ENCODE assay signal across 10 mouse cellular contexts in genomic region chr1:72879319-72879634, GRCm38 (mm10). TPM values are rescaled to one million over a fixed set of nuclear protein-coding genes. Genes with fewer than 3 reads are reported as not detected.
DNase-seq lines count a peak whose midpoint lies in the region; ATAC-seq and TF ChIP-seq lines count a peak whose summit lies in the region.
"Had no signal": no experiment of that assay in that cellular context is flagged by ENCODE, and none has a peak within 500 bp of the region (broad histone marks: within the 10 kb centered on the region; RNA-seq: fewer than 3 reads in every experiment).

No protein-coding gene starts in this region.

- no peaks in the 10 kb centered on the region for H3K9me3 ChIP-seq in embryonic facial prominence, embryonic 15.5 days (replicated peaks)

- no peaks in the 10 kb centered on the region for H3K27me3 ChIP-seq in C2C12 (ENCODE audit: control insufficient read depth, insufficient read depth, insufficient read length)
- peaks cover 3% of the 10 kb centered on the region; the same call in 1 of the 2 replicates for H3K27me3 ChIP-seq in embryonic facial prominence, embryonic 15.5 days

- no peaks in the 10 kb centered on the region for H3K79me2 ChIP-seq in C2C12 (ENCODE audit: control insufficient read depth, insufficient read depth)

- peak; percentile 6 for TF ChIP-seq CTCF in C2C12 (IDR thresholded peaks at IDR 0.05; ENCODE audit: control insufficient read depth, insufficient read depth, insufficient read length)

- H3K4me2 ChIP-seq in embryonic facial prominence, embryonic 15.5 days (replicated peaks), result no peak overlapping the region

- H3K79me3 ChIP-seq in C2C12 (ENCODE audit: low read depth), result no peaks in the 10 kb centered on the region

- peak; percentile 24 for DNase-seq in cerebellum, adult 9-11 months
- DNase-seq in cerebellum, postnatal 4 days (ENCODE audit: low spot score in 2 of 2), result no peak
- DNase-seq in kidney, postnatal 10 days, result peak; percentile 48
- DNase-seq in kidney, postnatal 25 days, result no peak
- DNase-seq in retina, postnatal 1 day, result no peak
- DNase-seq in layer of hippocampus, adult 18-20 months (ENCODE audit: low spot score in 2 of 2), result no peak
- DNase-seq: cerebellum, adult 11 months; gastrocnemius, postnatal 25 days had no signal

- H3ac ChIP-seq in C2C12 (ENCODE audit: control insufficient read depth, insufficient read length, low read depth), result no peak overlapping the region

- ATAC-seq in embryonic facial prominence, embryonic 15.5 days (ENCODE audit: insufficient number of reproducible peaks, low FRiP score, low TSS enrichment, low read depth), result no peak

- no peak overlapping the region for H3K9ac ChIP-seq in embryonic facial prominence, embryonic 15.5 days

- no peak overlapping the region for H3K4me3 ChIP-seq in C2C12 (ENCODE audit: insufficient read depth, poor library complexity, severe bottlenecking)
- H3K4me3 ChIP-seq in embryonic facial prominence, embryonic 15.5 days (replicated peaks), result no peak overlapping the region

- 35% methylated on average over 4 of the region's 4 CpGs for WGBS in embryonic facial prominence, embryonic 15.5 days

- peaks cover 38% of the 10 kb centered on the region for H3K4me1 ChIP-seq in embryonic facial prominence, embryonic 15.5 days

- H3K27ac ChIP-seq in embryonic facial prominence, embryonic 15.5 days (replicated peaks), result peak overlapping the region; percentile 81

- H3K36me3 ChIP-seq in C2C12 (ENCODE audit: control insufficient read depth, insufficient read depth), result no peaks in the 10 kb centered on the region
- H3K36me3 ChIP-seq in embryonic facial prominence, embryonic 15.5 days, result no peaks in the 10 kb centered on the region

TF ChIP-seq in C2C12, 6 proteins besides CTCF, POLR2A, EP300 and RAD21:
- TF ChIP-seq MYOG (IDR thresholded peaks at IDR 0.05; ENCODE audit: control insufficient read depth, extremely low read depth, insufficient read length) (no peak), MAX (IDR thresholded peaks at IDR 0.05) (no peak), CEBPB (IDR thresholded peaks at IDR 0.05; ENCODE audit: low read depth) (no peak), FOSL1 (IDR thresholded peaks at IDR 0.05; ENCODE audit: insufficient read depth, low read length, poor library complexity, severe bottlenecking) (no peak), MYOD1 (IDR thresholded peaks at IDR 0.05; ENCODE audit: control insufficient read depth, insufficient read length, low read depth) (no peak)

RNA-seq across cellular contexts. Expression of gene Igfbp5, which starts 4.6 kb away (rescaled TPM):
- 62.8 TPM for polyA plus RNA-seq in C2C12 (2012; fragmentation: generic; extraction: Trizol)
- polyA plus RNA-seq in embryonic facial prominence, embryonic 15.5 days (2015; fragmentation: Nextera tagmentation; extraction: Ambion mirVana), result 127 and 131 TPM in 2 replicates
- 10 to 100 TPM; 77.4 to 83.5 TPM for total RNA-seq in layer of hippocampus, adult 18-20 months (2021)

RNA-seq across cellular contexts. Expression of gene Igfbp2, which starts 55.0 kb away (rescaled TPM):
- 222 TPM for polyA plus RNA-seq in C2C12 (2012; fragmentation: generic; extraction: Trizol)
- polyA plus RNA-seq in embryonic facial prominence, embryonic 15.5 days (2015; fragmentation: Nextera tagmentation; extraction: Ambion mirVana), result 728 and 790 TPM in 2 replicates
- 10 to 100 TPM; 35.9 to 42.9 TPM for total RNA-seq in layer of hippocampus, adult 18-20 months (2021)

Comparison
In these comparisons a context has a peak if more than half of its experiments do, and no peak if none do; other contexts are left out.
1. DNase-seq: peak in cerebellum, adult 9-11 months (single experiment) and kidney, postnatal 10 days (single experiment); none in cerebellum, postnatal 4 days (0 of 2), kidney, postnatal 25 days (0 of 2), retina, postnatal 1 day (single experiment) and layer of hippocampus, adult 18-20 months (0 of 2).